Mouse (Mus musculus) liver, embryonic 15.5 days (tissue): Measurements from ENCODE around the gene Eif6. TPM values are rescaled to one million over a fixed set of nuclear protein-coding genes. Genes with fewer than 3 reads are reported as not detected.

Source experiments
- ATAC-seq: fragments of 200-750 bp; cut with Nextera tagmentation; 2 replicates; pipeline ENCODE4 v1.8.0; 2017; ENCODE audit warnings: moderate number of reproducible peaks, mild to moderate bottlenecking, moderate library complexity; ENCODE audit not compliant: insufficient read depth
- H3K27ac ChIP-seq: fragments of 300-500 bp; sonication (generic); replicated peaks from 2 replicates; pipeline ENCODE4 v1.5.1; 2015; ENCODE audit warnings: mild to moderate bottlenecking, inconsistent platforms
- H3K27me3 ChIP-seq: fragments of 300-500 bp; sonication (generic); 2 replicates; pipeline ENCODE4 v1.6.1; 2015; ENCODE audit warnings: mild to moderate bottlenecking, inconsistent platforms
- H3K36me3 ChIP-seq: fragments of 300-500 bp; sonication (generic); replicated peaks from 2 replicates; pipeline ENCODE4 v1.6.1; 2015; ENCODE audit warnings: moderate library complexity, mild to moderate bottlenecking, inconsistent platforms
- H3K4me1 ChIP-seq: fragments of 300-500 bp; sonication (generic); replicated peaks from 2 replicates; pipeline ENCODE4 v1.6.1; 2015; ENCODE audit warnings: inconsistent platforms
- H3K4me2 ChIP-seq: fragments of 300-500 bp; sonication (generic); 2 replicates; pipeline ENCODE4 v1.6.1; 2015; ENCODE audit warnings: moderate library complexity, mild to moderate bottlenecking, inconsistent platforms
- H3K4me3 ChIP-seq: fragments of 300-500 bp; sonication (generic); replicated peaks from 2 replicates; pipeline ENCODE4 v1.5.1; 2015; ENCODE audit warnings: mild to moderate bottlenecking, inconsistent platforms
- H3K9ac ChIP-seq: fragments of 300-500 bp; sonication (generic); 2 replicates; pipeline ENCODE4 v1.6.1; 2015; ENCODE audit warnings: moderate library complexity, mild to moderate bottlenecking, inconsistent platforms
- H3K9me3 ChIP-seq: fragments of 300-500 bp; sonication (generic); replicated peaks from 2 replicates; pipeline ENCODE4 v1.6.1; 2016; ENCODE audit warnings: inconsistent platforms
- WGBS: fragments of 180-500 bp; shearing (Covaris S2); methylation state at CpG from one replicate; pipeline ENCODE4 v1.1.7; 2015; ENCODE audit warnings: mixed read lengths; ENCODE audit not compliant: insufficient replicate concordance; 5-methylcytosine and 5-hydroxymethylcytosine counted together
- polyA plus RNA-seq: library from polyadenylated mRNA; unstranded; fragments of >200 nt; fragmentation: Nextera tagmentation; extraction: Ambion mirVana; gene quantifications from 2 replicates; pipeline ENCODE4 v1.2.1, GENCODE M21; 2015

Gene Eif6
- polyA plus RNA-seq, result 131 and 135 TPM in 2 replicates

DNA sequence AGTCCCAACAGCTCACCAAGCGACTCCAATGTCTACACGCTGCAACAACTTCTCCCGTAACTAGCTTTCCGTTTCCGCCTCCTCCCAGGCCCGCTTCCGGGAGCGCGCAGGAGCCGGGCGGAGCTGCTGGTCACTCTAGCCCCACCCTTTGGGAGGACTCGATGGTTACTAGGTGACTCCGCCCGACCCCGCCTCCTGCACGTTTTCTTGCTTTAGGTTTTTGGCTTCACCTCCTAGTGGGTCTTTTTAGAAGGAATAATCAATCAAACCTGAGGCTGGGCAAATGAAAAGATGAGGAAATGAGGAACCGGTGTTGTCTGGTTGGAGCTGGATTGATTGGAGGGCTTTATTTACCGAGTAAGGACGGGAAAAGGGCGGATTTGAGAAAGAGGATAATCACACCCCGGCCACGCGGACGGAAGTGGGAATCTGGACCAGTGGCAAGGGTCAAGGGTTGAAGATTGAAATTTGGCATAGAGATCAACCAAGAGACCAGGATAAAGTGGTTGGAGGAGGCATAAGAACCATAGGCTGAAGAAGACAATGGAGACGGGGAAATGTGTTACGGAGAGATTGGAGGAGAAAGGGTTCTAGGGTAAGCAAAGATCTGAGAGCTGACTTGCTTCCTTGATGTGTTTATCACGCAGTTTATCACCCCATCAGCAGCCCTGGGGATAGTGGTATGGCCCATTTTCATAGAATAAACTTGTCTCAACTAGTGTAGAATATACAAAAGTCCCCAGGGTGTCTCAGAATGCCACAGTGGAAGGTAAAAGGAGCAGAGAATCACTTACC is at the start of gene Eif6:
TSS of gene Eif6 (minus strand) at position 296 of the 795 bp plus-strand sequence.
- H3K9ac ChIP-seq, result peak within 1 kb of the TSS; percentile 80
- ATAC-seq, result peak; percentile 91
- peaks cover 31% of the 10 kb centered on the region for H3K4me1 ChIP-seq
- H3K9me3 ChIP-seq, result no peaks in the 10 kb centered on the region
- WGBS, result 2% methylated on average over 27 of the region's 27 CpGs
- peak within 1 kb of the TSS; percentile 85 for H3K4me2 ChIP-seq
- H3K27me3 ChIP-seq, result no peaks in the 10 kb centered on the region
- H3K27ac ChIP-seq, result peak within 1 kb of the TSS; percentile 91
- peak within 1 kb of the TSS; percentile 85 for H3K4me3 ChIP-seq
- peaks cover 22% of the 10 kb centered on the region for H3K36me3 ChIP-seq

DNA sequence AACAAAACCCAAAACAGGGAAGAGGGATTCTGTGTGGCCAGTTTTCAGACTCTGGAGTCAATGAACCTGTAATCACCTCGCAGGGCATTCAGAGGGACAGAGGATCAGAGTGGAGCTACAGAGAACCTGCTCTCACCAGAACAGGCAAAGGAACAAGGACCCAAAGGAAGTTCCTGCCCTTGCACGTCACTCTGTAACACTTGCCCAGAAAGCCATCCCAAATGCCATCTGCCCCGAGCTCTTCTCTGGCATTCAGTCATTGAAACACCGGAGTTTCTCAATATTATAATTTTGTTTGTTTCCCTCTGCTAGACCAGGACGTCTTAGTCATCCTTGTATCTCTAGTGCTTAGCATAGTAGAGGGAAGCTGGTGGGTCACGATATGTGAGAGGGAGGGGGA is 46.9 kb upstream of the Eif6 start:
- 68% methylated on average over 6 of the region's 6 CpGs for WGBS
- H3K27me3 ChIP-seq, result no peaks in the 10 kb centered on the region
- no peak overlapping the region for H3K9ac ChIP-seq
- H3K36me3 ChIP-seq, result peaks cover 27% of the 10 kb centered on the region
- no peak overlapping the region for H3K27ac ChIP-seq
- no peaks in the 10 kb centered on the region for H3K4me1 ChIP-seq
- ATAC-seq, result no peak
- no peaks in the 10 kb centered on the region for H3K9me3 ChIP-seq
- no peak overlapping the region for H3K4me2 ChIP-seq
- no peak overlapping the region for H3K4me3 ChIP-seq

DNA sequence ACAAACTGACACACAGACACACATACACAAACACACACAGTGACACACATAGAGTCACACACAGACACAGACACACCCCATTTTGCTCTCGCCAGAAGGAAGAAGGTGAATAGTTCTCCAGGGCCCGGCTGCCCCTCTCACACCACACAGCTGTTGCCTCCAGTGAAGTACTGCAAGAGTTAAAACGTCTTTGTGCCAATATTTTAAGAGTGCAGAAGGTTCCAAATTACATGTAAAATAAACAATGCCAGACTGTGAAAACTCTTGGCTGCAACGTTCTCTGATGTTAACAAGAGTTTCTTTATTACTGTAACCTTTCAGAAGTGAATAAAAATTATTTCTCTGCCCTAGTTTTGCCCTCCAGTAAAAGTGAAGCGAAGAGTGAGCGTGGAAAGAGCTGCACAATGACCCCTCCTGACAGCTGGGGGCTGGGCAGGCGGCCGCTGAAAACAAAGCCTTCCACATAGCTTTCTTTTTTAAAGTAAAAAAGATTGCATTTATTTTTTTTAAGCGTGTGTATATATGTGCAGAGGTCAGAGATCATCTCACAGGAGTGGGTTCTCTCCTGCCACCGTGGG is 46.3 kb upstream of the Eif6 start:
- H3K4me2 ChIP-seq, result no peak overlapping the region
- no peaks in the 10 kb centered on the region for H3K27me3 ChIP-seq
- peaks cover 31% of the 10 kb centered on the region for H3K36me3 ChIP-seq
- H3K4me3 ChIP-seq, result no peak overlapping the region
- H3K27ac ChIP-seq, result no peak overlapping the region
- 72% methylated on average over 10 of the region's 10 CpGs for WGBS
- H3K9me3 ChIP-seq, result no peaks in the 10 kb centered on the region
- no peak for ATAC-seq
- H3K4me1 ChIP-seq, result no peaks in the 10 kb centered on the region
- H3K9ac ChIP-seq, result no peak overlapping the region

DNA sequence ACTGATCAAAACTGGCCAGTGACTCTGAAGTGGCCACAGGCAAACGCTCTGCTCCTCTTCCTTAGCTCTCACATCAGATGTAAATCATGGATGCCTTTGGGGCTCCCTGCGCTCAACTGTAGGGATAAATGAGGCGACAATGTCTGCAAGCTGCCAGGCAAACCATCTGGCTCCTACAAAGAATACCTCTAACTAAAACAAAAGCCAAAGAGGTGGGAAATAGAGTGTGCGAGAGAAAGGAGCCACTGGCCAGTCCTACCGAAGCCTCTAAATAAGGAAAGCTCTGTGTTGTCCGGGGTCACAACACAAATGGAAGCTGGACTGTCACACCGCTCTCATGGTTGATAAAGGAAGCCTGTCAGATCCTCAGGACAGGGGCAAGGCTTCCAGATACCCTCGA is 45.8 kb upstream of the Eif6 start:
- Histone ChIP-seq H3K4me2 (no peak overlapping the region), H3K36me3 (peaks cover 36% of the 10 kb centered on the region), H3K4me3 (no peak overlapping the region), H3K27me3 (no peaks in the 10 kb centered on the region), H3K4me1 (no peaks in the 10 kb centered on the region), H3K9ac (no peak overlapping the region), H3K27ac (no peak overlapping the region), H3K9me3 (no peaks in the 10 kb centered on the region)
- WGBS, result 77% methylated on average over 8 of the region's 8 CpGs
- ATAC-seq, result no peak

DNA sequence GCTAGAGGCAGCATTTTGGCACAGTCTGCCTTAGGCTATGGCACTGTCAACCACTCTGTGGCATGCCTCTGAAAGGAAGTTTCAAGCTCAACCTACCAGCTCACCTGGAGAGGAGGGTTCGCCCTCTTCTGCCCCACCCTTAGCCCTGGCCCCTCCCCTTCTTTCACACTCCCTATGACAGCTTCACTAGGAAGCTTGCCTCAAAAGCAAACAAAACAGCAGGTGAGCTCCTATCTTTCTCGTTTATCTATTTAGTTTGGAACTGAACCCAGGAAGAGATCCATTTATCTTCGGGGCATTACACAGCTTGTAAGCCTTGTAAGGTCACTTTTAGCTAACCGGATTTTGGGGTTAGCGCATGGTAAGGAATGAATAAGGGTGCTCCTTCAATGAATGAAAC is 43.0 kb upstream of the Eif6 start:
- Histone ChIP-seq H3K9ac (no peak overlapping the region), H3K36me3 (peaks cover 20% of the 10 kb centered on the region), H3K27ac (no peak overlapping the region), H3K4me3 (no peak overlapping the region), H3K9me3 (no peaks in the 10 kb centered on the region), H3K4me1 (no peaks in the 10 kb centered on the region), H3K27me3 (no peaks in the 10 kb centered on the region), H3K4me2 (no peak overlapping the region)
- ATAC-seq, result no peak
- 74% methylated on average over 5 of the region's 5 CpGs for WGBS

- 70% methylated on average over 8 of the region's 8 CpGs for WGBS
Observed at GRCm38 (mm10) chr2:155868320-155868719, 41.6 kb upstream of the Eif6 start.

DNA sequence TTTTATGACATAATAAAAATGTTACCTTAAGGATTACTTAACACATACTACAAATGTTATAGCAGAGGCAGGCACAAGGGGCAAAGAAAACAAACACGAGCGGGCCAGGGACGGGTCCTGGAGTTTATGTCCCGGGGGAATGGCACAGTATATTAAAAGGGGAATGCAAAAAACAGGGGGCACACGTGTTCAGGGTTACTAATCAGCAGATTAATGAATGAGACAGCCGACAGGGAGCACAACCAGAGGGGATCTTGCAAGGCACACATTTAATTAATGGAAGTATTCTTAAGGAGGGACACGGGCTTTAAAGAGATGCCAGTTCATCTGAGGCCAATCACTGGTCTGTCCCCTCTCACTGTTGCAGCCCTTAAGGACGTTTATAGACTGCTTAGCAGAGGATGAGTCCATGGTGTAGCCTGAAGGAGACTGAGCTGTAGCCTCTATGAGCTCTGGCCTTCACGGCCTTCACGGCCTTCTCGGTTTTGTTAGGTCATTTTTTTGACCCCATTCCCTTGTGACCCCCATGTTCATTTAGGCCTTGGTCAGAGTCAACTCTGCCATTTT is 36.7 kb upstream of the Eif6 start:
- Histone ChIP-seq H3K4me1 (no peaks in the 10 kb centered on the region), H3K9me3 (no peaks in the 10 kb centered on the region), H3K36me3 (peaks cover 16% of the 10 kb centered on the region; the same call in 1 of the 2 replicates), H3K9ac (no peak overlapping the region), H3K27ac (no peak overlapping the region), H3K27me3 (no peaks in the 10 kb centered on the region), H3K4me2 (no peak overlapping the region), H3K4me3 (no peak overlapping the region)
- no peak for ATAC-seq
- 72% methylated on average over 11 of the region's 11 CpGs for WGBS

More at GRCm38 (mm10) chr2:155868320-155868719, 41.6 kb upstream of the Eif6 start:
- Histone ChIP-seq H3K27me3 (no peaks in the 10 kb centered on the region), H3K4me2 (no peak overlapping the region), H3K9me3 (no peaks in the 10 kb centered on the region), H3K9ac (no peak overlapping the region), H3K36me3 (peaks cover 20% of the 10 kb centered on the region), H3K4me1 (no peaks in the 10 kb centered on the region), H3K4me3 (no peak overlapping the region), H3K27ac (no peak overlapping the region)
- ATAC-seq, result no peak

GRCm38 (mm10) chr2:155862573-155863300 is 36.0 kb upstream of the Eif6 start:
- WGBS, result 80% methylated on average over 13 of the region's 13 CpGs
- no peak overlapping the region for H3K4me2 ChIP-seq
- no peaks in the 10 kb centered on the region for H3K9me3 ChIP-seq
- H3K9ac ChIP-seq, result no peak overlapping the region
- peaks cover 13% of the 10 kb centered on the region for H3K36me3 ChIP-seq
- no peak overlapping the region for H3K4me3 ChIP-seq
- H3K4me1 ChIP-seq, result no peaks in the 10 kb centered on the region
- H3K27ac ChIP-seq, result no peak overlapping the region
- no peak for ATAC-seq
- no peaks in the 10 kb centered on the region for H3K27me3 ChIP-seq

GRCm38 (mm10) chr2:155861581-155861980 is 34.9 kb upstream of the Eif6 start:
- H3K27me3 ChIP-seq, result no peaks in the 10 kb centered on the region
- no peaks in the 10 kb centered on the region for H3K4me1 ChIP-seq
- WGBS, result 80% methylated on average over 6 of the region's 6 CpGs
- H3K9me3 ChIP-seq, result no peaks in the 10 kb centered on the region
- no peak for ATAC-seq
- peaks cover 14% of the 10 kb centered on the region for H3K36me3 ChIP-seq
- H3K27ac ChIP-seq, result no peak overlapping the region
- no peak overlapping the region for H3K9ac ChIP-seq
- no peak overlapping the region for H3K4me2 ChIP-seq
- no peak overlapping the region for H3K4me3 ChIP-seq

DNA sequence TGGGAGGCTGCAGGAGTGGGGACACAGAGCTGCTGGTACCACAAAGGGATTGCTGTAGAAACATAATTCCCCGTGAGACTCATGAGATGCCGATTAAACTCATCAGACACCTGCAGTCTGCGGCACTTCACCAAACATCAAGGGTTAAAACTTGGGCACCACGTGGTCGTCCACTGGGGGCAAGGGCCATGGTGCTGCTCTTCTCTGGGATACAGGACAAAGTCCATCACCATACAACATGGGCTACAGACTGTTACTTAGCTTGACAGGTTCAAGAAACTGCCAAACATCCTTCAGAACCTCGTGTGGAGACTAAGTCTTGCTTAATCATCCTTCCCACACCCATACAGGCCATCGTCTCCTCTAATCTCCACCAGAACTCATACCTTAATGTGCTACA is 33.4 kb upstream of the Eif6 start:
- WGBS, result 66% methylated on average over 7 of the region's 7 CpGs
- H3K4me3 ChIP-seq, result no peak overlapping the region

GRCm38 (mm10) chr2:155852536-155852935 is 25.8 kb upstream of the Eif6 start:
- H3K4me3 ChIP-seq, result no peak overlapping the region
- 0 out of 2 replicates have a peak, but pooled peaks cover 3% of the 10 kb centered on the region for H3K4me1 ChIP-seq
- 79% methylated on average over 5 of the region's 5 CpGs for WGBS
- peaks cover 38% of the 10 kb centered on the region for H3K36me3 ChIP-seq
- ATAC-seq, result no peak
- no peak overlapping the region for H3K27ac ChIP-seq
- H3K9ac ChIP-seq, result no peak overlapping the region
- H3K9me3 ChIP-seq, result no peaks in the 10 kb centered on the region
- H3K4me2 ChIP-seq, result no peak overlapping the region
- H3K27me3 ChIP-seq, result no peaks in the 10 kb centered on the region

More for the DNA sequence above, 33.4 kb upstream of the Eif6 start:
- H3K9me3 ChIP-seq, result no peaks in the 10 kb centered on the region
- peaks cover 14% of the 10 kb centered on the region for H3K36me3 ChIP-seq
- H3K4me2 ChIP-seq, result no peak overlapping the region
- ATAC-seq, result no peak
- no peak overlapping the region for H3K27ac ChIP-seq
- H3K9ac ChIP-seq, result no peak overlapping the region
- no peaks in the 10 kb centered on the region for H3K4me1 ChIP-seq
- no peaks in the 10 kb centered on the region for H3K27me3 ChIP-seq
